Mouse (Mus musculus): ENCODE results near the gene Mark3.

- no peak for TF ChIP-seq SMC3 (IDR thresholded peaks at IDR 0.05; ENCODE audit: low read depth, low read length)
- no peak for TF ChIP-seq CTCF (IDR thresholded peaks at IDR 0.05 in 2 of 3, conservative IDR thresholded peaks at IDR 0.05 in 1 of 3; ENCODE audit: control insufficient read depth in 1 of 3, insufficient read depth in 1 of 3, low read depth in 2 of 3, low read length in 3 of 3, poor library complexity in 1 of 3, severe bottlenecking in 1 of 3)
Observed at GRCm38 (mm10) chr12:111692899-111693298, 118.6 kb downstream of the Mark3 start.
